In genomic region chr5:144112574-144113438, GRCm38 (mm10) we compare ENCODE assay signal across 13 mouse cellular contexts. TPM values are rescaled to one million over a fixed set of nuclear protein-coding genes. Genes with fewer than 3 reads are reported as not detected.
A peak's percentile ranks its signal among the peaks of the same experiment; 100 is the strongest.
DNase-seq lines count a peak whose midpoint lies in the region; ATAC-seq and TF ChIP-seq lines count a peak whose summit lies in the region.
"Had no signal": no experiment of that assay in that cellular context is flagged by ENCODE, and none has a peak within 500 bp of the region (broad histone marks: within the 10 kb centered on the region; RNA-seq: fewer than 3 reads in every experiment).

No protein-coding gene starts in this region.

- H3K9ac ChIP-seq in neural tube, embryonic 13.5 days: no peak overlapping the region
- H3K9ac ChIP-seq: embryonic facial prominence, embryonic 15.5 days; heart, embryonic 15.5 days; liver, embryonic 12.5 days had no signal

- no peaks in the 10 kb centered on the region for H3K27me3 ChIP-seq in neural tube, embryonic 13.5 days
- H3K27me3 ChIP-seq: embryonic facial prominence, embryonic 15.5 days; heart, embryonic 15.5 days; liver, embryonic 12.5 days had no signal

- DNase-seq in adrenal gland, postnatal 14 days: peak; percentile 29
- DNase-seq in adrenal gland, adult 18-20 months (ENCODE audit: low spot score in 2 of 2): no peak
- peak; percentile 43 to 57 for DNase-seq in kidney, postnatal 25 days
- DNase-seq in kidney, adult 8-10 months: no peak
- DNase-seq in brain, embryonic 14.5 days (ENCODE audit: low read depth): peak; percentile 53
- DNase-seq in urinary bladder, adult 18-20 months (ENCODE audit: low spot score in 2 of 2): no peak
- DNase-seq: gastrocnemius, adult 2 months; thymus, postnatal 14 days had no signal

- peaks cover 13% of the 10 kb centered on the region for H3K4me1 ChIP-seq in neural tube, embryonic 13.5 days (replicated peaks)

- no peak overlapping the region for H3K4me3 ChIP-seq in neural tube, embryonic 13.5 days
- H3K4me3 ChIP-seq: embryonic facial prominence, embryonic 15.5 days; gastrocnemius, adult 2 months; heart, embryonic 15.5 days; liver, embryonic 12.5 days had no signal

- no peak for TF ChIP-seq POLR2A in brain, embryonic 14.5 days (IDR thresholded peaks at IDR 0.05; ENCODE audit: borderline replicate concordance, extremely low read depth, insufficient read depth, insufficient read length, poor library complexity, severe bottlenecking)

- no peak for TF ChIP-seq CTCF in brain, embryonic 14.5 days (IDR thresholded peaks at IDR 0.05; ENCODE audit: borderline replicate concordance, extremely low read depth, insufficient read depth, insufficient read length)

- peak; percentile 59 for ATAC-seq in neural tube, embryonic 13.5 days (ENCODE audit: low read depth)
- no peak for ATAC-seq in erythroid progenitor cell, adult 5-6 weeks (replicated peaks; ENCODE audit: low FRiP score, poor library complexity, severe bottlenecking)
- ATAC-seq: liver, embryonic 12.5 days had no signal

- H3K9me3 ChIP-seq in neural tube, embryonic 13.5 days: no peaks in the 10 kb centered on the region
- H3K9me3 ChIP-seq: embryonic facial prominence, embryonic 15.5 days; heart, embryonic 15.5 days; liver, embryonic 12.5 days had no signal

- H3K27ac ChIP-seq in neural tube, embryonic 13.5 days (replicated peaks): peak overlapping the region; percentile 57
- H3K27ac ChIP-seq: embryonic facial prominence, embryonic 15.5 days; gastrocnemius, adult 2 months; liver, embryonic 12.5 days had no signal

- no peaks in the 10 kb centered on the region for H3K36me3 ChIP-seq in neural tube, embryonic 13.5 days
- H3K36me3 ChIP-seq: embryonic facial prominence, embryonic 15.5 days; heart, embryonic 15.5 days; liver, embryonic 12.5 days had no signal

- WGBS in neural tube, embryonic 13.5 days: 51% methylated on average over 11 of the region's 11 CpGs

- no peak overlapping the region for H3K4me2 ChIP-seq in neural tube, embryonic 13.5 days
- H3K4me2 ChIP-seq: embryonic facial prominence, embryonic 15.5 days; heart, embryonic 15.5 days; liver, embryonic 12.5 days had no signal

RNA-seq across cellular contexts. Expression of gene Lmtk2, which starts 12.6 kb away (rescaled TPM):
- 26.2 and 28.0 TPM in 2 replicates for total RNA-seq in adrenal gland, postnatal 14 days (2021)
- total RNA-seq in adrenal gland, adult 18-20 months (2021): 10 to 100 TPM; 36.1 to 39.6 TPM
- polyA plus RNA-seq in brain, embryonic 14.5 days (2012; rRNA removed): 14.0 and 24.8 TPM in 2 replicates
- 7.1 and 7.4 TPM in 2 replicates for polyA plus RNA-seq in neural tube, embryonic 13.5 days (2015; fragmentation: Nextera tagmentation; extraction: Ambion mirVana)
- total RNA-seq in erythroid progenitor cell, adult 5-6 weeks (2015; ENCODE audit: low replicate concordance): 17.3 and 23.9 TPM in 2 replicates
- total RNA-seq in erythroid progenitor cell, adult 5-6 weeks (2017; ENCODE audit: low replicate concordance): 23.1 and 25.4 TPM in 2 replicates

Comparison
In these comparisons a context has a peak if more than half of its experiments do, and no peak if none do; other contexts are left out.
1. DNase-seq: peak in adrenal gland, postnatal 14 days (single experiment), kidney, postnatal 25 days (2 of 2) and brain, embryonic 14.5 days (single experiment); none in adrenal gland, adult 18-20 months (0 of 2), kidney, adult 8-10 months (0 of 2) and urinary bladder, adult 18-20 months (0 of 2).